Mouse (Mus musculus) G1E (cell line): Measurements from ENCODE around the gene 1700093K21Rik.

Experiments used
- CTCF ChIP-seq: IDR thresholded peaks from 2 replicates; pipeline ENCODE4 v1.5.1; 2012; ENCODE audit warnings: low read depth, low read length, inconsistent platforms, mixed read lengths
- GATA1 ChIP-seq: IDR thresholded peaks from 2 replicates; pipeline ENCODE4 v1.6.1; 2012; ENCODE audit warnings: borderline replicate concordance, low read length, inconsistent platforms, mixed read lengths
- GATA2 ChIP-seq: IDR thresholded peaks from 2 replicates; pipeline ENCODE4 v1.6.1; 2012; ENCODE audit warnings: low read depth, low read length, inconsistent platforms, borderline replicate concordance
- POLR2AphosphoS5 ChIP-seq: IDR thresholded peaks from 2 replicates; pipeline ENCODE4 v1.6.1; 2012; ENCODE audit warnings: low read depth, low read length, inconsistent platforms; ENCODE audit not compliant: insufficient replicate concordance
- TAL1 ChIP-seq: conservative IDR thresholded peaks from 2 replicates; pipeline ENCODE4 v1.6.1; 2012; ENCODE audit warnings: low read depth, low read length, inconsistent platforms, mixed read lengths

DNA sequence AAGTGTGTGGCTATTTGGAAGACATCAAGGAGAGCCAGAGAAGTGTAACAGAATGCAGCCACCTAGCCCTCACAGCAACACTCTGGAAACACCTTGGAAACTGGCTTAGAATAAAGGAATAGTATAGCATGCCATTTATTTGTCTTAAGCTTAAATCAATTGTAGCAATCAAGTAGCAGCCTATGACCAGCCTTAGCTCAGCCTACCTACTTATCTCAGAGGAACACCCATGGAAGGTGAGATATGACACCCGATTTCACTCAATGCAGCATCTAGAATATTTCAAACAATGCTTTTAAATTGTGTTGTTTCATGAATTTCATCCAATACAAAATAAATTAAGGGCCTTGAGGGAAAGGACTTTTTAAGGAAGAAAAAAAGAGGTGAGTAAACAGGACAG, 31.0 kb downstream of the 1700093K21Rik start:
- TF ChIP-seq CTCF (no peak), GATA1 (no peak), POLR2AphosphoS5 (no peak), GATA2 (no peak), TAL1 (no peak)
